Mouse (Mus musculus): ENCODE measurements around the gene Ccdc61. TPM values are rescaled to one million over a fixed set of nuclear protein-coding genes. Genes with fewer than 3 reads are reported as not detected.

Gene Ccdc61
- polyA plus RNA-seq, 1 experiment from 2014 or later = 23.7 TPM

DNA sequence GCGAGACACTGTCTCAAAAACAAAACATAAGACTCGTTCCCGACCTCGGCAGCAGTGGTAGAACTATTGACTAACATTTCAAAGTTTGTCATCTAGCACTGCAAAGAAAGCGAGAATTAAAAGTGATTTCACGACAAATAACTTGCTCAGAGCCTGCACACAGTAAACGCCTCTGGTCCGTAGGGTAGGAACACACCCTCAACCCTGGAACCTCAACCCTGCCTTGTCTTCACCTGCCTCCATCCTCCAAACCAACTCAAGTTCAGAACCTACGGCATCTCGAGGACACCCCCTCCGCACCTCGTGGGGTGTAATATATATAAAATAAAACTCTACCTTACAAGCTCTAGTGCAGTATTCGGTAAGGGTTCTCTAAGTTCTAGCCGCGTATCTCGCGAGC, 418 bp downstream of the Ccdc61 start:
- ATAC-seq = no peak
- DNase-seq (ENCODE audit: low read depth, low spot score) = no peak
- no peaks in the 10 kb centered on the region for H3K27me3 ChIP-seq
- TF ChIP-seq CTCF (IDR thresholded peaks at IDR 0.05) = no peak
- CTCF ChIA-PET = interaction anchor here (2.0 kb wide), 1 partner anchor 17 kb away, joined by 7 read pairs; no protein-coding TSS in a partner anchor
- POLR2A ChIA-PET = interaction anchor here (0.9 kb wide), 1 partner anchor 11 kb away, joined by 3 read pairs; no protein-coding TSS in a partner anchor
- in situ Hi-C loops (cut with MboI; ENCODE audit: low pct_unique_long_range_greater_than_20kb) = loop anchor here (5.0 kb wide), 1 partner anchor 43 kb away; no protein-coding TSS in a partner anchor

GRCm38 (mm10) chr7:18904971-18905370, 5.2 kb downstream of the Ccdc61 start:
- CTCF ChIA-PET = interaction anchor here (1.4 to 1.6 kb wide), 2 partner anchors 8 to 13 kb away, joined by 3 read pairs; no protein-coding TSS in a partner anchor
- POLR2A ChIA-PET = no interaction called here
- ATAC-seq = no peak
- DNase-seq (ENCODE audit: low read depth, low spot score) = no peak
- in situ Hi-C loops (cut with MboI; ENCODE audit: low pct_unique_long_range_greater_than_20kb) = no loop called here
- TF ChIP-seq CTCF (IDR thresholded peaks at IDR 0.05) = no peak
- H3K27me3 ChIP-seq = no peaks in the 10 kb centered on the region

GRCm38 (mm10) chr7:18902486-18902885, 7.7 kb downstream of the Ccdc61 start:
- DNase-seq (ENCODE audit: low read depth, low spot score) = no peak
- CTCF ChIA-PET = interaction anchor here (0.7 kb wide), 1 partner anchor 8 kb away, joined by 3 read pairs; no protein-coding TSS in a partner anchor
- in situ Hi-C loops (cut with MboI; ENCODE audit: low pct_unique_long_range_greater_than_20kb) = no loop called here
- H3K27me3 ChIP-seq = no peaks in the 10 kb centered on the region
- ATAC-seq = no peak
- TF ChIP-seq CTCF (IDR thresholded peaks at IDR 0.05) = no peak
- POLR2A ChIA-PET = no interaction called here

GRCm38 (mm10) chr7:18900513-18900912, 9.7 kb downstream of the Ccdc61 start:
- DNase-seq (ENCODE audit: low read depth, low spot score) = no peak
- POLR2A ChIA-PET = no interaction called here
- CTCF ChIA-PET = no interaction called here
- H3K27me3 ChIP-seq = no peaks in the 10 kb centered on the region
- no peak for ATAC-seq
- in situ Hi-C loops (cut with MboI; ENCODE audit: low pct_unique_long_range_greater_than_20kb) = no loop called here
- TF ChIP-seq CTCF (IDR thresholded peaks at IDR 0.05) = no peak

DNA sequence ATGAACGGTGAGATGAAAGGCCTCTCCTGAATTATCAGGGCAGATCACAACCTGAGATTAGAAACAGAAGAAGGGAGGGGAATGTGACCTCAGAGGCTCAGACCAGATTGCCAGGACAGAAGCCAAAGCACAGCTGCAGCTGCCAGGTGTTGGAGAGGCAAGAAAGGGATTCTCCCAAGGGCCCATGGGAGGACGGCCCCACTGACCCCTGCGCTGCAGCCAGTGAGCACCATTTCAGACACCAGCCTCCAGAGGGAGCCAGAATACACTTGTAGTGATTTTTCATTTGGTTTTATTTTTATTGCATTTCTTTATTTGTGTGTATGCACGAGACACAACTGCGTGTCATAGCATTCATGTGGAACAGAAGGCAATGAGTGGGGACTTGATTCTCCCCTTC, 13.7 kb downstream of the Ccdc61 start:
- H3K27me3 ChIP-seq = no peaks in the 10 kb centered on the region
- CTCF ChIA-PET = interaction anchor here (0.9 to 1.8 kb wide), 4 partner anchors 9 to 133 kb away, joined by 3 to 7 read pairs (median 4); partner anchors contain the start of gene Foxa3
- no peak for ATAC-seq
- POLR2A ChIA-PET = no interaction called here
- in situ Hi-C loops (cut with MboI; ENCODE audit: low pct_unique_long_range_greater_than_20kb) = loop anchor here (5.0 kb wide), 1 partner anchor 136 kb away; no protein-coding TSS in a partner anchor
- peak; percentile 81 for TF ChIP-seq CTCF (IDR thresholded peaks at IDR 0.05)
- no peak for DNase-seq (ENCODE audit: low read depth, low spot score)

- no peaks in the 10 kb centered on the region for H3K27me3 ChIP-seq
- ChIA-PET CTCF (interaction anchor here (1.4 to 1.8 kb wide), 2 partner anchors 16 to 111 kb away, joined by 4 to 7 read pairs; partner anchors contain the start of gene Ccdc61), POLR2A (no interaction called here)
- no peak for TF ChIP-seq CTCF (IDR thresholded peaks at IDR 0.05)
- ATAC-seq = no peak
- in situ Hi-C loops (cut with MboI; ENCODE audit: low pct_unique_long_range_greater_than_20kb) = no loop called here
- no peak for DNase-seq (ENCODE audit: low read depth, low spot score)
Observed at GRCm38 (mm10) chr7:18893651-18894430, 16.4 kb downstream of the Ccdc61 start.

DNA sequence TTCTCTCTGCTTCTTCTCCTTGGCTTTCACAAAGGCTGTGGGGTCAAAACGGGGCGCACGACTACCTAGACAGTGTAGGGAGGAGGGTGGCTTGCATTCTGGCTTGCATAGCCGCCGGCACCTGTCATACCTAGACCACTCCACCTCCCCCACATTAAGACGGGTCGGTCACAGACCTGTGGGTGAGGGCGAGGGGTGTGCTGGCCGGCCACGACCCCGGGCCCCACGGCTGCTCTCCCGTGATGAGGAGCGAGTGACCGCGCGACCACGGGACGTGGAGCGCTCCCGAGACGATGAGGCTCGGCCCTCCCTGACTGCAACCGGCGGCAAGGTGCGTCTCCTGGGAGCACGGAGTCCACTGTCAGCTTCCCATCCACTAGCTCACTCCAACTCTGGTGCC, 17.2 kb downstream of the Ccdc61 start:
- POLR2A ChIA-PET = no interaction called here
- DNase-seq (ENCODE audit: low read depth, low spot score) = no peak
- H3K27me3 ChIP-seq = no peaks in the 10 kb centered on the region
- in situ Hi-C loops (cut with MboI; ENCODE audit: low pct_unique_long_range_greater_than_20kb) = no loop called here
- ATAC-seq = no peak
- no peak for TF ChIP-seq CTCF (IDR thresholded peaks at IDR 0.05)
- CTCF ChIA-PET = interaction anchor here (1.4 to 1.8 kb wide), 2 partner anchors 17 to 112 kb away, joined by 4 to 7 read pairs; partner anchors contain the start of gene Ccdc61

DNA sequence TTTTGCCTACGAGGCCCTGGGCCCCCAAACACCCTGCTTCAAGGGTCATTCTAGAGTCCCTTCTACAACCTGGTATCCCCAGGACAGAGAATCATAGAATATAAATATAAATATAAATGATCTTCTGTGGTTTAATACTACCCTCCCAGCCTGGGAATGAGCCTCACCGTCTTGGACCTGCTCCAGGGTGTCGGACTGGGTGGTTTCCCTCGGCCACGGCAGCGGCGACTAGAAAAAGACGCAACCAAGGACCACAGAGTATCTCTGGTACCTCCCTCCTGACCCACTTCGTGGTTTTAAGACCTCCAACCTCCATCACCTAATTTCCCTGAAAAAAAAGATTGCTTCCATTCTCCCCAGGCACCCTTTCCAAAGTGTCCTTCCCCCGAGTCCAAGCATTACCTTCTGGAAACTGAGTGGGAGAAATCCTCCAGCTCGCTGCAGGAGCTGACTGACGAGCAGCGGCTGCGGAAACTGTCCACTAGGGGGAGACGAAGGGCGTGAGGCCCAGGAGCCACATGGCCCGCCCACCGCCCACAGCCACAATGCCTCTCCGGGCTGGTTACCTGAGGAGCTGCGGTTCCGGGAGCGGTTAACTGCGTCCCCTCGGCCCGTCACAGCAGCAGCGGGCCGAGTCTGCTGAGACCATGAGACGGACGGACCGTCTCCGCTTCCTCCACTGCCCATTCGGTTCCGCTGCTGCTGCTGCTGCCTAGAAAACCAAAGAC, 18.2 kb downstream of the Ccdc61 start:
- no peaks in the 10 kb centered on the region for H3K27me3 ChIP-seq
- ChIA-PET CTCF (interaction anchor here (0.7 to 1.8 kb wide), 8 partner anchors 12 to 152 kb away, joined by 3 to 7 read pairs (median 3); partner anchors contain the start of gene Ccdc61), POLR2A (no interaction called here)
- in situ Hi-C loops (cut with MboI; ENCODE audit: low pct_unique_long_range_greater_than_20kb) = no loop called here
- DNase-seq (ENCODE audit: low read depth, low spot score) = no peak
- TF ChIP-seq CTCF (IDR thresholded peaks at IDR 0.05) = peak; percentile 98
- ATAC-seq = peak; percentile 87

- in situ Hi-C loops (cut with MboI; ENCODE audit: low pct_unique_long_range_greater_than_20kb) = no loop called here
- TF ChIP-seq CTCF (IDR thresholded peaks at IDR 0.05) = no peak
- no peaks in the 10 kb centered on the region for H3K27me3 ChIP-seq
- POLR2A ChIA-PET = no interaction called here
- DNase-seq (ENCODE audit: low read depth, low spot score) = no peak
- CTCF ChIA-PET = no interaction called here
- ATAC-seq = no peak
Observed at GRCm38 (mm10) chr7:18890848-18891247, 19.4 kb downstream of the Ccdc61 start.

DNA sequence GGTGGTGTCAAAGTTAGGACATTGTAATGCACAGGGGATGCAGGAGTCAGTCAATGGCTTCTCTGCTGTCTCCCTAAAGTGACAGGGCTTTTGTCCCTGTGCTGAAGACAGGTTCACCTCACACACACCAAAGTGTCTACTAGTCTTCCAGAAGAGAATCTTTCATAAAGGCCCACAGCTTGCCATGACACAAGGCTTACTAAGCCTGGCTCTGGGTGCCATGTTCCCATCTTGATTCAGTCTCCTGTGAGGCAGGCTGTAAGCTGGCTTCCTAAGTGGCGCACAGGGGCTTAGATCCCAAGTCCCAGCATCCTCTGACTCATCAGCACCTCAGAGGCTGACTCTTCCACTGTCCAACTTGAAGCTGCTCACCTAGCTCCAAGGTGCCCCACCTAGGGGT, 23.3 kb downstream of the Ccdc61 start:
- ChIA-PET CTCF (no interaction called here), POLR2A (no interaction called here)
- in situ Hi-C loops (cut with MboI; ENCODE audit: low pct_unique_long_range_greater_than_20kb) = no loop called here
- H3K27me3 ChIP-seq = no peaks in the 10 kb centered on the region
- no peak for TF ChIP-seq CTCF (IDR thresholded peaks at IDR 0.05)
- DNase-seq (ENCODE audit: low read depth, low spot score) (no peak), ATAC-seq (no peak)

Measured in Patski (cell line).